Mouse (Mus musculus) kidney, postnatal 10 days (tissue): ENCODE measurements around the gene Ciita.
A peak's percentile ranks its signal among the peaks of the same experiment; 100 is the strongest.

Source experiments
- DNase-seq: peaks from one replicate; pipeline ENCODE4 v3.0.0; 2021; ENCODE audit warnings: mixed read lengths

Gene Ciita

GRCm38 (mm10) chr16:10479857-10480256 is at the start of gene Ciita:
Gene Ciita, plus strand, starts transcription at chr16:10480059.
- DNase-seq = no peak

- no peak for DNase-seq
These were observed 47.9 kb upstream of the Ciita start for GRCm38 (mm10) chr16:10431911-10432310.

- no peak for DNase-seq
These were observed 47.5 kb upstream of the Ciita start for GRCm38 (mm10) chr16:10432387-10432786.

- DNase-seq = no peak
These were observed 46.5 kb upstream of the Ciita start for GRCm38 (mm10) chr16:10433344-10433743.

GRCm38 (mm10) chr16:10436166-10436565 is 43.7 kb upstream of the Ciita start:
- DNase-seq = peak; percentile 48

GRCm38 (mm10) chr16:10438055-10438454 is 41.8 kb upstream of the Ciita start:
- no peak for DNase-seq

GRCm38 (mm10) chr16:10441328-10441727 is 38.5 kb upstream of the Ciita start:
- no peak for DNase-seq

GRCm38 (mm10) chr16:10441761-10442160 is 38.1 kb upstream of the Ciita start:
- no peak for DNase-seq

- DNase-seq = no peak
These were observed 36.1 kb upstream of the Ciita start for GRCm38 (mm10) chr16:10443723-10444122.

- DNase-seq = no peak
These were observed 33.1 kb upstream of the Ciita start for GRCm38 (mm10) chr16:10446573-10447263.

- peak; percentile 74 for DNase-seq
These were observed 32.6 kb upstream of the Ciita start, which contains the start of gene Tvp23a for GRCm38 (mm10) chr16:10447264-10447594. Gene Tvp23a, minus strand, starts transcription at chr16:10447362.

GRCm38 (mm10) chr16:10447781-10448180 is 32.1 kb upstream of the Ciita start:
- no peak for DNase-seq

GRCm38 (mm10) chr16:10448931-10449330 is 30.9 kb upstream of the Ciita start:
- DNase-seq = peak; percentile 27

- DNase-seq = no peak
These were observed 28.0 kb upstream of the Ciita start for GRCm38 (mm10) chr16:10451906-10452305.

GRCm38 (mm10) chr16:10452445-10452896 is 27.4 kb upstream of the Ciita start:
- peak; percentile 92 for DNase-seq

GRCm38 (mm10) chr16:10453872-10454582 is 25.8 kb upstream of the Ciita start:
- DNase-seq = no peak

- no peak for DNase-seq
These were observed 25.3 kb upstream of the Ciita start for GRCm38 (mm10) chr16:10454583-10454974.

GRCm38 (mm10) chr16:10460188-10460587 is 19.7 kb upstream of the Ciita start:
- no peak for DNase-seq

GRCm38 (mm10) chr16:10461178-10461577 is 18.7 kb upstream of the Ciita start:
- DNase-seq = no peak

GRCm38 (mm10) chr16:10465011-10465681 is 14.7 kb upstream of the Ciita start:
- peak; percentile 49 for DNase-seq

GRCm38 (mm10) chr16:10467391-10468107 is 12.3 kb upstream of the Ciita start:
- DNase-seq = no peak

GRCm38 (mm10) chr16:10468201-10468600 is 11.7 kb upstream of the Ciita start:
- no peak for DNase-seq

- no peak for DNase-seq
These were observed 7.9 kb upstream of the Ciita start for GRCm38 (mm10) chr16:10471950-10472349.
